Mouse (Mus musculus): ENCODE measurements at regions not wholly inside any gene's neighbourhood (a gene's known extent, or its start where the extent isn't known, plus 50 kb on each side); places are given as distances from the start of the nearest gene placed in this dataset.

DNA sequence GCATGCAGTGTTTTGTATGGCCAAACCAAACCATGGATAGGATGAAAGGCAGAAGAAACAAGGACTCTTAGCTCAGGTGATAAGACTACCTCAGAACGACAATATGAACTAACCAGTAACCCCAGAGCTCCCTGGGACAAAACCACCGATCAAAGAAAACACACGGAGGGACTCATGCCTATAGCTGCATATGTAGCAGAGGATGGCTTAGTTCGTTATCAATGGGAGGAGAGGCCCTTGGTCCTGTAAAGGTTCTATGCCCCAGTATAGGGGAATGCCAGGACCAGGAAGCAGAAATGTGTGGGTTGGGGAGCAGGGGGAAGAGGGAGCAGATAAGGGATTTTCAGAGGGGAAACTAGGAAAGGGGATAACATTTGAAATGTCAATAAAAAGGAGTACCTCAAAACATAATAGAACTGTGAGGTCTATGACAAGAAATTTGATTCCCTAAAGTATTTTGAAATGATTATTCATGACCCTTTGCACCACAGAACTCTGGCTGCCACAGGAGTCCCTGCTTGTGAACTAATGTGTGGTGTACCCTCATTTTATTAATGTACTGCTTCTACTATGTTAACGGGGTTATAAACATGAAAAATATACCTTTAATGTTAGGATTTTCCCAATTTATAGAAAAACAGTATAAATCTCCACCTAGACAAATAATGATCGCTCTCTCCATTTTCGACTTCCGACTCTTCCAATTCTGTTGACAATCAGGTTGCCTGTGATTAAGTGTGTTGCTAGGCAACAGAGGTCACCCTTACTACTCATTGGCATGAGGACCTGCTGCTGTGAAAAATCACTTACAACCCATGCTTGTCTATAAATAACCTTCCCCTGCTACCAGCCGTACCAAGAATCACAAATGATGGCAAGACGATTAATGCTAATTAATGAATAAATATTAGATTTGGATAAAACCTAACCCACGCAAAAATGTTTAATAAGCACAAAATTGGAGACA, 833.0 kb downstream of the Rfpl4b start:
- no peak for TF ChIP-seq CTCF (IDR thresholded peaks at IDR 0.05; ENCODE audit: borderline replicate concordance, extremely low read depth, insufficient read depth, insufficient read length)
- no peak for TF ChIP-seq POLR2A (IDR thresholded peaks at IDR 0.05; ENCODE audit: borderline replicate concordance, extremely low read depth, insufficient read depth, insufficient read length, poor library complexity, severe bottlenecking)
